Mouse (Mus musculus) left cerebral cortex, adult 2 months (tissue): ENCODE measurements around the gene Uba7. TPM values are rescaled to one million over a fixed set of nuclear protein-coding genes. Genes with fewer than 3 reads are reported as not detected.

Experiments used
- DNase-seq, 2 experiments: peaks; one replicate each; pipeline ENCODE4 v3.0.0; 2021 to 2022; ENCODE audit warnings: low spot score in 2 of 2, mixed read lengths in 1 of 2; ENCODE audit errors: extremely low spot score in 1 of 2
- H3K27ac ChIP-seq: fragments of 200-600 bp; 2 replicates; pipeline ENCODE4 v1.8.1; 2022
- H3K4me3 ChIP-seq: fragments of 200-600 bp; 2 replicates; pipeline ENCODE4 v1.8.1; 2022
- CTCF ChIP-seq: fragments of 200-600 bp; IDR thresholded peaks from 2 replicates; pipeline ENCODE4 v1.8.1; 2022; ENCODE audit warnings: antibody characterized with exemption, mild to moderate bottlenecking, moderate library complexity
- intact Hi-C: fragments of 180-260 bp; cut with DNase I; formaldehyde crosslinking; loops from one replicate; pipeline ENCODE4 v1.15.1; 2025
- total RNA-seq, 2 experiments: library from RNA; stranded (reverse); gene quantifications; 2 replicates each; pipeline ENCODE4 v1.2.3; 2021

Gene Uba7
- total RNA-seq, 2 experiments from 2014 or later = 2.6 to 3.8 TPM

- Histone ChIP-seq H3K4me3 (0 out of 2 replicates have a peak within 1 kb of the TSS, but pooled peaks have one; percentile 9), H3K27ac (peak within 1 kb of the TSS; percentile 87)
- no peak for TF ChIP-seq CTCF
- DNase-seq = no peak
- intact Hi-C loops = no loop called here
These were observed 7.5 kb downstream of the Uba7 start, which contains the start of gene Gm20661 for GRCm38 (mm10) chr9:107982681-107983346. Gm20661 (plus strand) TSS chr9:107983058.

- Histone ChIP-seq H3K4me3 (no peak overlapping the region), H3K27ac (peak overlapping the region; percentile 87)
- no peak for TF ChIP-seq CTCF
- DNase-seq = no peak
- intact Hi-C loops = no loop called here
These were observed 8.2 kb downstream of the Uba7 start for GRCm38 (mm10) chr9:107983421-107983890.

- TF ChIP-seq CTCF = no peak
- H3K27ac ChIP-seq = peak overlapping the region; percentile 87
- no peak for DNase-seq
- intact Hi-C loops = no loop called here
- peak overlapping the region; percentile 59 for H3K4me3 ChIP-seq
These were observed 8.9 kb downstream of the Uba7 start for GRCm38 (mm10) chr9:107984052-107984753.

- intact Hi-C loops = no loop called here
- H3K4me3 ChIP-seq = peak overlapping the region; percentile 59
- no peak for DNase-seq
These were observed 9.4 kb downstream of the Uba7 start for GRCm38 (mm10) chr9:107984754-107985055.

GRCm38 (mm10) chr9:107985131-107986119 is 10.1 kb downstream of the Uba7 start, which contains the start of gene Inka1:
Inka1 (minus strand) TSS chr9:107985879.
- Histone ChIP-seq H3K4me3 (peak within 1 kb of the TSS; percentile 59), H3K27ac (peak within 1 kb of the TSS; percentile 87)
- TF ChIP-seq CTCF = no peak; the same call in none of the 2 replicates
- intact Hi-C loops = loop anchor here (1.0 kb wide), 2 partner anchors 22 to 81 kb away; no protein-coding TSS in a partner anchor
- peak; percentile 75 to 77 for DNase-seq

More at GRCm38 (mm10) chr9:107984754-107985055, 9.4 kb downstream of the Uba7 start:
- H3K27ac ChIP-seq = peak overlapping the region; percentile 87
- no peak for TF ChIP-seq CTCF

- TF ChIP-seq CTCF = peak; percentile 87
- peak; percentile 64 to 81 for DNase-seq
- peak overlapping the region; percentile 59 for H3K4me3 ChIP-seq
- H3K27ac ChIP-seq = no peak overlapping the region
- intact Hi-C loops = loop anchor here (1.0 kb wide), 2 partner anchors 23 to 82 kb away; no protein-coding TSS in a partner anchor
These were observed 11.1 kb downstream of the Uba7 start for GRCm38 (mm10) chr9:107986376-107986775.

GRCm38 (mm10) chr9:107987950-107988349 is 12.6 kb downstream of the Uba7 start:
- Histone ChIP-seq H3K4me3 (no peak overlapping the region), H3K27ac (no peak overlapping the region)
- DNase-seq = no peak
- intact Hi-C loops = no loop called here
- TF ChIP-seq CTCF = no peak

- TF ChIP-seq CTCF = no peak
- intact Hi-C loops = no loop called here
- no peak within 1 kb of the TSS for H3K27ac ChIP-seq
- no peak within 1 kb of the TSS for H3K4me3 ChIP-seq
- DNase-seq = no peak
These were observed 16.9 kb downstream of the Uba7 start, which contains the start of gene Cdhr4 for GRCm38 (mm10) chr9:107992197-107992596. Cdhr4 (plus strand) TSS chr9:107992497.

GRCm38 (mm10) chr9:107993013-107993412 is 17.7 kb downstream of the Uba7 start:
- Histone ChIP-seq H3K4me3 (no peak overlapping the region), H3K27ac (no peak overlapping the region)
- DNase-seq = no peak
- intact Hi-C loops = no loop called here
- TF ChIP-seq CTCF = no peak

GRCm38 (mm10) chr9:107994464-107994863 is 19.2 kb downstream of the Uba7 start:
- H3K4me3 ChIP-seq = no peak overlapping the region
- no peak for TF ChIP-seq CTCF
- intact Hi-C loops = no loop called here

GRCm38 (mm10) chr9:107995513-107995912 is 20.2 kb downstream of the Uba7 start:
- Histone ChIP-seq H3K4me3 (no peak overlapping the region), H3K27ac (no peak overlapping the region)
- intact Hi-C loops = no loop called here
- TF ChIP-seq CTCF = no peak
- no peak for DNase-seq

More at GRCm38 (mm10) chr9:107994464-107994863, 19.2 kb downstream of the Uba7 start:
- no peak for DNase-seq
- no peak overlapping the region for H3K27ac ChIP-seq
